Mouse (Mus musculus): ENCODE measurements around the gene Gcnt2. TPM values are rescaled to one million over a fixed set of nuclear protein-coding genes. Genes with fewer than 3 reads are reported as not detected.

Gene Gcnt2
- polyA plus RNA-seq (2014; fragmentation: Illumina TruSeq; extraction: RNeasy Lipid Tissue Mini Kit (QIAGEN cat#74804); ENCODE audit: low read depth, low replicate concordance), result 27.0 TPM

GRCm38 (mm10) chr13:40859652-40860399 lies at the start of gene Gcnt2:
Gene Gcnt2 (plus strand): TSS chr13:40859754.

GRCm38 (mm10) chr13:41000926-41001639 lies 141.5 kb downstream of the Gcnt2 start, which contains the start of gene Pak1ip1:
Gene Pak1ip1 (plus strand): TSS chr13:41001023.

Other genes with a start within 250 kb of the Gcnt2 start
- gene Tfap2a, start 121.4 kb upstream of the Gcnt2 start, polyA plus RNA-seq (2014; fragmentation: Illumina TruSeq; extraction: RNeasy Lipid Tissue Mini Kit (QIAGEN cat#74804); ENCODE audit: low read depth, low replicate concordance), result not detected
- 53.0 TPM for gene Pak1ip1, start 141.3 kb downstream of the Gcnt2 start, polyA plus RNA-seq (2014; fragmentation: Illumina TruSeq; extraction: RNeasy Lipid Tissue Mini Kit (QIAGEN cat#74804); ENCODE audit: low read depth, low replicate concordance)
- 39.7 TPM for gene Tmem14c, start 156.5 kb downstream of the Gcnt2 start, polyA plus RNA-seq (2014; fragmentation: Illumina TruSeq; extraction: RNeasy Lipid Tissue Mini Kit (QIAGEN cat#74804); ENCODE audit: low read depth, low replicate concordance)
- gene Mak, start 220.0 kb downstream of the Gcnt2 start, polyA plus RNA-seq (2014; fragmentation: Illumina TruSeq; extraction: RNeasy Lipid Tissue Mini Kit (QIAGEN cat#74804); ENCODE audit: low read depth, low replicate concordance), result not detected

Measured in sigmoid colon, adult 10 weeks (tissue).